Mouse (Mus musculus): ENCODE results near the gene Gm9268.
"Not testable (repeated sequence)": the region's sequence is repeated elsewhere in the genome, so short reads cannot be mapped to it uniquely, and the experiment has no call there.

The Gm9268 gene

GRCm38 (mm10) chr7:43018465-43018864, at the start of gene Gm9268:
TSS of gene Gm9268 (plus strand) at chr7:43018765.
- DNase-seq (ENCODE audit: low spot score in 2 of 2): not testable (repeated sequence)

- DNase-seq (ENCODE audit: low spot score in 2 of 2): no peak
Observed at GRCm38 (mm10) chr7:42980098-42980497, 38.5 kb upstream of the Gm9268 start.

DNA sequence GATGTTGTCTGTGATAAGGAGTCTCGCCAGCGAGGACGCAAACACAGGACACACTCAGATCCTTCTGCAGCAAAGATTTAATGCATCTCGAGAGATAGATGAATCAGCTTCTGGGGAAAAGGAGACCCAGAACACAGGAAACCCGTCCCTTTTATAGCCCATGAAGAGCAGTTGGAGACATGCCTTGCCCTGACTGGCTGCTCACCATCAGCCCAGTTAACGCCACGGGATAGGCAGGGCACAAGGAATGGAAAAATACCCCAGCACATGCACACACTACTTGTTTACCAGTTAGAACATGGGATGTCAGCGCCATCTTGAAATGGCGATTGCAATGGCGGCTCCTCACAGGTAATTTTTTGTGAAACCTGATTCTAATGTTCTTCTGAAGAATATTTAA, 37.8 kb upstream of the Gm9268 start:
- no peak for DNase-seq (ENCODE audit: low spot score in 2 of 2)

DNA sequence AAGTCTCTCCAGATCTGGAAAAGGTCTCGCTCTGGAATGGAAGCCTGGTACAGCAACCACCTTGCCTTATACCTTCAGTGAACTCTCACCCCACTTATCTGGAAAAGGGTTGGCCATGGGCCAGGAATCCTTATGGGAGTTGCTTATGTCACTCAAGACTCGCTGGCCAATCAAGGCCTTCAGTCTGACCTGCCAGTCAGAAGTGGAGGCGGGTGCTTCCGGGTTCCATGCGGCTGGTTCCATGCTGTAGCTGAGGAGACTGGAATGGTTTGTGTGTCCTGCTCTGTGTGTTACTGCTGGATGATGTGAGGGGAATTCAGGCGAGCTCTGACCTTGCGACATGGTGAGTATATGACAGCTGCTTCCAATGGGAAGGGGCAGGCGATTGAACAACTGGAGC, 59.3 kb downstream of the Gm9268 start:
- no peak for DNase-seq (ENCODE audit: low spot score in 2 of 2)

Data from thymus, postnatal 10 days (tissue).